In genomic region chr7:80427730-80428129, GRCm38 (mm10) we compare ENCODE assay signal across 13 mouse cellular contexts.
"Had no signal": no experiment of that assay in that cellular context is flagged by ENCODE, and none has a peak within 500 bp of the region (broad histone marks: within the 10 kb centered on the region; RNA-seq: fewer than 3 reads in every experiment).

No protein-coding gene starts in this region.

- DNase-seq: kidney, adult 8-10 months; kidney, postnatal 36 days; lung, postnatal 14 days; midbrain, embryonic 14.5 days had no signal

- H3K27ac ChIP-seq: kidney, postnatal 0 days; left cerebral cortex, adult 2 months; limb, embryonic 10.5 days; liver, embryonic 14.5 days; lung, embryonic 15.5 days; midbrain, embryonic 10.5 days; neural tube, embryonic 12.5 days; stomach, postnatal 0 days had no signal

- H3K27me3 ChIP-seq: lung, embryonic 15.5 days; neural tube, embryonic 12.5 days had no signal

- H3K4me3 ChIP-seq: left cerebral cortex, adult 2 months; limb, embryonic 10.5 days; lung, embryonic 15.5 days; midbrain, embryonic 10.5 days; neural tube, embryonic 12.5 days had no signal

- H3K9ac ChIP-seq: liver, embryonic 14.5 days; lung, embryonic 15.5 days; neural tube, embryonic 12.5 days had no signal

- H3K9me3 ChIP-seq: limb, embryonic 10.5 days; lung, embryonic 15.5 days; midbrain, embryonic 10.5 days; neural tube, embryonic 12.5 days had no signal

- H3K4me1 ChIP-seq: neural tube, embryonic 12.5 days had no signal

- H3K36me3 ChIP-seq: limb, embryonic 10.5 days; lung, embryonic 15.5 days; midbrain, embryonic 10.5 days; neural tube, embryonic 12.5 days had no signal

- ATAC-seq: intestine, postnatal 0 days had no signal

- H3K4me2 ChIP-seq: lung, embryonic 15.5 days; neural tube, embryonic 12.5 days had no signal
